8 mouse cellular contexts compared by ENCODE assay signal in genomic region chr11:79806911-79807466, GRCm38 (mm10).
DNase-seq lines count a peak whose midpoint lies in the region; ATAC-seq and TF ChIP-seq lines count a peak whose summit lies in the region.

No protein-coding gene starts in this region.

- ATAC-seq in forebrain, postnatal 0 days = no peak
- no peak for ATAC-seq in forebrain, embryonic 15.5 days (replicated peaks)
- ATAC-seq in embryonic facial prominence, embryonic 14.5 days (ENCODE audit: low read depth) = peak; percentile 41

- no peak overlapping the region for H3K9ac ChIP-seq in forebrain, postnatal 0 days
- no peak overlapping the region for H3K9ac ChIP-seq in forebrain, embryonic 15.5 days (replicated peaks)
- H3K9ac ChIP-seq in embryonic facial prominence, embryonic 14.5 days (ENCODE audit: low read depth, low read length) = no peak overlapping the region

- 28% methylated on average over 17 of the region's 17 CpGs for WGBS in forebrain, postnatal 0 days
- 25% methylated on average over 17 of the region's 17 CpGs for WGBS in forebrain, embryonic 15.5 days
- WGBS in embryonic facial prominence, embryonic 14.5 days = 9% methylated on average over 16 of the region's 17 CpGs

- no peak overlapping the region for H3K4me3 ChIP-seq in forebrain, postnatal 0 days (ENCODE audit: low read depth, low read length)
- H3K4me3 ChIP-seq in forebrain, embryonic 15.5 days = no peak overlapping the region
- no peak overlapping the region for H3K4me3 ChIP-seq in embryonic facial prominence, embryonic 14.5 days (ENCODE audit: low read depth, low read length)

- no peak overlapping the region for H3K4me2 ChIP-seq in forebrain, postnatal 0 days (ENCODE audit: low read depth)
- no peak overlapping the region for H3K4me2 ChIP-seq in forebrain, embryonic 15.5 days (replicated peaks)
- peak overlapping the region; percentile 37 for H3K4me2 ChIP-seq in embryonic facial prominence, embryonic 14.5 days (ENCODE audit: low read depth, low read length)

- TF ChIP-seq CTCF in forebrain, postnatal 0 days (IDR thresholded peaks at IDR 0.05; ENCODE audit: low read depth) = no peak

- peaks cover 4% of the 10 kb centered on the region; the same call in 1 of the 2 replicates for H3K4me1 ChIP-seq in forebrain, postnatal 0 days (ENCODE audit: insufficient read depth)
- H3K4me1 ChIP-seq in forebrain, embryonic 15.5 days = peaks cover 15% of the 10 kb centered on the region
- peaks cover 44% of the 10 kb centered on the region for H3K4me1 ChIP-seq in embryonic facial prominence, embryonic 14.5 days (ENCODE audit: control insufficient read depth, insufficient read depth, low read length)

- H3K27ac ChIP-seq in forebrain, postnatal 0 days (ENCODE audit: low read depth, low read length) = no peak overlapping the region
- no peak overlapping the region for H3K27ac ChIP-seq in forebrain, embryonic 15.5 days (replicated peaks)
- H3K27ac ChIP-seq in embryonic facial prominence, embryonic 14.5 days (replicated peaks; ENCODE audit: low read depth, low read length) = peak overlapping the region; percentile 86

- H3K36me3 ChIP-seq in forebrain, postnatal 0 days (ENCODE audit: insufficient read depth) = no peaks in the 10 kb centered on the region
- H3K36me3 ChIP-seq in forebrain, embryonic 15.5 days = no peaks in the 10 kb centered on the region
- H3K36me3 ChIP-seq in embryonic facial prominence, embryonic 14.5 days (ENCODE audit: control insufficient read depth, insufficient read depth, low read length) = no peaks in the 10 kb centered on the region

- peak; percentile 54 for DNase-seq in forebrain, postnatal 0 days
- DNase-seq in 416B (ENCODE audit: low read depth) = peak; percentile 86
- DNase-seq in embryonic facial prominence, embryonic 14.5 days (ENCODE audit: low spot score) = peak; percentile 85
- DNase-seq in left cerebral cortex, adult 8-10 months (ENCODE audit: low spot score in 2 of 2) = peak; percentile 13 to 38
- DNase-seq in retina, postnatal 1 day = peak; percentile 33
- DNase-seq in adrenal gland, adult 8-10 months = no peak
- no peak for DNase-seq in spleen, adult 12 weeks (ENCODE audit: low spot score)

- H3K9me3 ChIP-seq in forebrain, postnatal 0 days (ENCODE audit: low read length) = no peaks in the 10 kb centered on the region
- H3K9me3 ChIP-seq in forebrain, embryonic 15.5 days = no peaks in the 10 kb centered on the region
- H3K9me3 ChIP-seq in embryonic facial prominence, embryonic 14.5 days (ENCODE audit: control insufficient read depth, low read length) = no peaks in the 10 kb centered on the region

- H3K27me3 ChIP-seq in forebrain, postnatal 0 days (ENCODE audit: insufficient read depth, low read length) = no peaks in the 10 kb centered on the region
- H3K27me3 ChIP-seq in forebrain, embryonic 15.5 days = no peaks in the 10 kb centered on the region
- no peaks in the 10 kb centered on the region for H3K27me3 ChIP-seq in embryonic facial prominence, embryonic 14.5 days (replicated peaks; ENCODE audit: control insufficient read depth, insufficient read depth, low read length)

Comparison
In these comparisons a context has a peak if more than half of its experiments do, and no peak if none do; other contexts are left out.
1. DNase-seq: peak in forebrain, postnatal 0 days (single experiment), 416B (single experiment), embryonic facial prominence, embryonic 14.5 days (single experiment), left cerebral cortex, adult 8-10 months (2 of 2) and retina, postnatal 1 day (single experiment); none in adrenal gland, adult 8-10 months (single experiment) and spleen, adult 12 weeks (single experiment).